Mouse (Mus musculus) mouse trophoblast stem cell (cell line): ENCODE measurements around the gene Mark4.

Experiments used
- in situ Hi-C, 2 experiments: fragments of 300-500 bp; cut with MseI, MboI; formaldehyde crosslinking; loops; 2 replicates in 1 of 2; 3 replicates in 1 of 2; pipeline ENCODE4 v1.15.1; 2025

Gene Mark4

DNA sequence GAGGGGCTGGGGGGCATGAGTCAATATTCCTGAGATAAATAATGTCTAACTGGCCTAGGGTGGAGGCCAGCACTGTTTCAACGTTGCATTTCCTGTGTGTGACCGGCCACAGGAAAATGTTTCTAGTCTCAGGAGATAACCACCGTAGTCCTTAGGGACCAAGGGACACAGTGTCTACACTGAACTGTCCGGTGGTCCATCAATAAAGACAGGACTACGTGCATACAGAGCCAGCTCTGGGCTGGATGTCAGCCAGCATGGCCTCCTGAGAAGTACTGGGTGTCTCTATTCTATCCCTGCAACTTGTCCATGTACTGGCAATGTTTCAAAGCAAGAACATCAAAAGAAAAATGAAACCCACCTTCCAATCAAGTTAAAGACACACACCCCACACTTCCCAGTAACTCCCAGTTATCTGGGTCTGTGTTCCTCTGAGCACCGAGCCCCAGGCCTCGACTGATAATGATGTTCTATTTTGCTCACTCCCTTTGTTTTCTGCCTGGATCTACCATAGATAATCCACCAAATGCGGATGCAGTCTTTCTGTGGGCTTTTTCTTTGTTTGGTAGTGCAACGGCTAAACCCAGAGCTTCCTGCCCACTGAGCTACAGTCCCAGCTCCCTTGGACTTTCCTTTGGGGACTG, 17.1 kb downstream of the Mark4 start:
- in situ Hi-C loops: loop anchor here in 1 of 2 experiments (5.0 kb wide), 1 partner anchor 49 kb away; no protein-coding TSS in a partner anchor

DNA sequence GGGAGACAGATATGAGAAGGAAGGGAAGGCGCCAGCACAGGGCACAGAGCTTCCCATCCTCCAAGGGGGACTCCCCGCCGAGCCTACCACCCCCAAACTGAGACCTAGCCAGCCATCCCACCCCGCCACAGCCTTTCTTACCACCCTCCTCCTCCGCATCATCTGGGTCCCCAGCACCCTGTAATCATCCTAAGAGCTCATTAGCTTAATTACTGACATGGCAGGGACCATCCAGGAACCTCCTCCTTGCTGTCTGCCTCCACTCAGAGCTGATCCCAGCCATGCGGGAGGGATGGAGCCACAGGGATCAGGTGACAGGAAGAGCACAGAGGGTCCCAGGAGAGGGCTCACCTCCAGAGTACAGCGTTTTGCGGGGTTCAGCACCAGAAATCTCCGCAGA, 21.6 kb downstream of the Mark4 start:
- in situ Hi-C loops: no loop called here

DNA sequence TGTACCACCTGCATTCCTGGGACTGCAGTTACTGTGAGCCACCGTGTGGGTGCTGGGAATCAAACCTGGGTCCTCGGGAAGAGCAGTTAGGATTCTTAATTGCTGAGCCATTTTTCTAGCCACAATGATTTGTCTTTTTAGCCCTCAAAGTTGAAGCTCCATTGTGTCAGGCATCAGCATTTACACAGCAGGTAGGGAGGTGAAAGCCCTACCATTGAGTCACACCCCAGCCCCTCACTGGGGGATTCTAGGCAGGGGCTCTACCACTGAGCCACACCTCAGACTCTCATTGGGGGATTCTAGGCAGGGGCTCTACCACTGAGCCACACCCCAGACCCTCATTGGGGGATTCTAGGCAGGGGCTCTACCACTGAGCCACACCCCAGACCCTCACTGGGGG, 22.3 kb downstream of the Mark4 start:
- in situ Hi-C loops: no loop called here

DNA sequence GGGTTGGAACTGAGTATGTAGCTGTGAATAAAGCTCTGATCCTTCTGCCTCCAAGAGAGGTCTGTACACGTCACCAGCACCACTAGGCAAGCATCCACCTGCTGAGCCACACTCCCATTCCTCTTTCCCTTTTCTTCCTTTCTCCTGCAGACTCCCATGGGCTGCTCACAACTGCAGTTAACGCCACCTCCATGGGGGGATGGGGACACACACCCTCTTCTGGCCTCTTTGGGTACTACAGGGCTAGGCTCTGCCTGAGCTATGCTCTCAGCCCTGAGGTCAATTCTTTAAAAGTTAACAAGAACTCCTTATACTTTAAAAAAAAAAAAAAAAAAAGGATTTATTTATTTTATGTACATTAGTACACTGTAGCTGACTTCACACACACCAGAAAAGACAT, 26.1 kb downstream of the Mark4 start:
- in situ Hi-C loops: no loop called here

GRCm38 (mm10) chr7:19430402-19430801, 28.2 kb downstream of the Mark4 start:
- in situ Hi-C loops: no loop called here

DNA sequence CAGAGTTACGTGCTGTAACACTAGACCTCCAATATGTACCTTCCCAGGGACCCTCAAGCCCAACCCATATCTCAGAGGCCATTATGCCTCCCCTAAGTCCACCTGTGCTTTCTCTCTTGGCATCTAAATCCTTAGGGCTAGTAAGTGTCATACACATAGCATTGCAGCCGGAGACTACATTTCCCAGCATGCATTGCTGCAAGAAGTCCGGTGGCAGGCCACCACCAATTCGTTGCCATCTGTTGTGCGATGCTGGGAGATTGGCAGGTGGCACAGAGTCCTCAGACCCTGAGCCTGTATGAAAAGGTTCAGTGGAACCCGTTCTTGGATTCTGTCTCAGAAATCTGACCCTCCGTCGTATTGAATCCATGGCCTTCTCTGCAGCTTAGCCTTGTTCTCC, 28.9 kb downstream of the Mark4 start:
- in situ Hi-C loops: no loop called here

GRCm38 (mm10) chr7:19427999-19428650, 30.5 kb downstream of the Mark4 start:
- in situ Hi-C loops: no loop called here

GRCm38 (mm10) chr7:19426888-19427287, 31.7 kb downstream of the Mark4 start:
- in situ Hi-C loops: no loop called here

GRCm38 (mm10) chr7:19426349-19426748, 32.3 kb downstream of the Mark4 start:
- in situ Hi-C loops: no loop called here

DNA sequence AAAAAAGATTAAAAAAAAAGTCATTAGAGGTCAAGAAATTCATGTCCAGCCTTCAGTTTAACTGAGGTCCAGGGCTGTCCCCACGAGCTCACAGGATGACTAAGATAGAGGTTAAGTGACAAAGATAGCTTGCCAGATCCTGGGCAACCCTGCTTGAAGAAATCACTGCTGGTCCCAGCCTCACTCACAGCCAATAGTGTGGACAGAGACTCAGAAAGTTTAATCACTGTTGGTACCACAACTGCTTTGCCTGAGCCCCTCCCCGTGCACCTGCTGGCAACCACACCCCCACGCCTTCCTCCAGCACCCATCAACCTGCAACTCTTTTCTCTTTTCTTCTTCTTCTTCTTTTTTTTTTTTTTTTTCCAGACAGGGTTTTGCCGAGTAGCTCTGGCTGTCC, 34.6 kb downstream of the Mark4 start:
- in situ Hi-C loops: no loop called here

DNA sequence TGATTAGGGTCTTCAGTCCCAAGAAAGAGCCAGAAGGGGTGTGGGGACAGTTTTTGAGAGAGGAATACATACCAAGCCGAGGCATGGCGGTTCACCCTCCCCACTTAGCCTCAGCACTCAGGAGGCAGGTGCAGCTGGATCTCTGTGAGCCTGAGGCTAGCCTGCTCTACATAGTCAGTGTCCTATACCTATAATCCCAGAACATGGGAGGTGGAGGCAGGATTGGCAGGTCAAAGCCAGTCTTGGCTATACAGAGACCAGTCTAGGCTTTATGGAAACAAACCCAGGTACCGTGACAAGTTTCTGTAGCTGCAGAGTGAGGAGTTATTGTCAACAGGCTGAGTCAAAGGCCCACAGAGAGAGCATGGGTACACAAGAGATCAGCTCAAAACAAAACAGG, 35.5 kb downstream of the Mark4 start:
- in situ Hi-C loops: no loop called here

- in situ Hi-C loops: no loop called here
Measured at GRCm38 (mm10) chr7:19420821-19421636, 37.6 kb downstream of the Mark4 start.

DNA sequence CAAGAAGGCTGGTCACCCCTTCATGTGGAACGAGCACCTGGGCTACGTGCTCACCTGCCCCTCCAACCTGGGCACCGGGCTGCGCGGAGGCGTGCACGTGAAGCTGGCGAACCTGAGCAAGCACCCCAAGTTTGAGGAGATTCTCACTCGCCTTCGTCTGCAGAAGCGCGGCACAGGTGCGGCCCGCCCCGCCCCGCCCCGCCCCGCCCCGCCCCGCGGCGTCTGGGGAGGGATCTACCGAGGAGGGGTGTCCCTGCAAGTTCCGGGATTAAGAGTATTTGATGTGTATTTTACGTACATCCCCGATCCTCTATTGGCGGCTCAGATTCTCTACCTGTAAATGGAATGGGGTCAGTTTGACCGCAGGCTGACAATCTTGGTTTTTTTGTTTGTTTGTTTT, 38.5 kb downstream of the Mark4 start:
- in situ Hi-C loops: no loop called here

GRCm38 (mm10) chr7:19416590-19416989, 42.0 kb downstream of the Mark4 start:
- in situ Hi-C loops: no loop called here

DNA sequence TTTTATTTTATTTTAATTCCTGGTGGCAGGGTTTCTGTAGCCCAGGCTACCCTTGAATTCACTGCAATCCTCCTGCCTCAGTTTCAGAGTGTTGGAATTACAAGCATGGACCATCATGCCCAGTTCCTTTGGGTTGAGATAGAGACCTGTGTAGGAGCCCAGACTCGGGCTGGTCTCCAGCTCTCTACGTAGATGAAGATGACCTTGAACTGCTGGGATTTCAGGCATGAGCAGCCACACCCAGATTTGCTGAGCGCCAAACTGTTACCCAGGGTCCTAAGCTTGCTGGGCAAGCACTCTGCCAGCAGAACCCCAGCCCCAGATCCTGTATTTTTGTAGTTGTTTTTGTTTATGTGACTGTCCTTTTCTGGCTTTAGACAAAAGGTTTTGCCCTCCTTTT, 45.1 kb downstream of the Mark4 start:
- in situ Hi-C loops: no loop called here

DNA sequence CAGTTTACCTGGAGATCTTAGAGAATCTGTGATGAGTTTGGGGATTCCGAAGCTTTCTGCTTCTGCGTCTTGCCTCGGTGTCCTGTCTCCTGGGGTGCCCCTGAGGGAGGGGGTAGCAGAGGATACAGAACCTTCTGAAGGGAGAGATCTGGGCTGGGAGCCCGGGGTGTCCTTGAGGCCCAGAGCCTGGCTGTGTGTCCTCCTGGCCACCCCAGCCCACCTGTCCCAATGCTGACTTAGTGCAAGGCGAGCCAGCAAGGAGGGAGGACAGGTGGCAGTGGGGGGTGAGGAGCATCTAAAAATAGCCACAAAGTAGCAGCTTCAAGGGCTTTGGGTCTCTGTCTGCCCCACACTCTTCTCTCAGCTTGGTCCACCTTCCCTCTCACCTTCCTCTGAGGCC, 46.8 kb downstream of the Mark4 start:
- in situ Hi-C loops: no loop called here

DNA sequence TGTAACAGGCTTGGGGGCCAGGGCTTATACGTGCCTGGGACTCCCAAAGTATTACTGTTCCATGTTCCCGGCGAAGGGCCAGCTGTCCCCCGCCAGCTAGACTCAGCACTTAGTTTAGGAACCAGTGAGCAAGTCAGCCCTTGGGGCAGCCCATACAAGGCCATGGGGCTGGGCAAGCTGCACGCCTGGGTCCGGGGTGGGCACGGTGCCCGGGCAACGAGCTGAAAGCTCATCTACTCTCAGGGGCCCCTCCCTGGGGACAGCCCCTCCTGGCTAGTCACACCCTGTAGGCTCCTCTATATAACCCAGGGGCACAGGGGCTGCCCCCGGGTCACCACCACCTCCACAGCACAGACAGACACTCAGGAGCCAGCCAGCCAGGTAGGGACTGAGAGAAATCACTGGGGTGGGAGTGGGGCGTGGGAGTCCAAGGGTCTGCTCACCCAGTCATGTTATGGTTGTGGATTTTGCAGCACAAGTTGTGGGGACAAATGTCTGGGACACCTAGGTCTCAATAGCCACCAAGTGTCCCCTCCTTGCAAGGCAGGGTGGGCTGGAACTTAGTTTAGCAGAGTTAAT, 47.8 kb downstream of the Mark4 start:
- in situ Hi-C loops: no loop called here

- in situ Hi-C loops: no loop called here
Measured at GRCm38 (mm10) chr7:19409753-19410152, 48.9 kb downstream of the Mark4 start.

- in situ Hi-C loops: no loop called here
Measured at GRCm38 (mm10) chr7:19405417-19405816, 53.2 kb downstream of the Mark4 start.

DNA sequence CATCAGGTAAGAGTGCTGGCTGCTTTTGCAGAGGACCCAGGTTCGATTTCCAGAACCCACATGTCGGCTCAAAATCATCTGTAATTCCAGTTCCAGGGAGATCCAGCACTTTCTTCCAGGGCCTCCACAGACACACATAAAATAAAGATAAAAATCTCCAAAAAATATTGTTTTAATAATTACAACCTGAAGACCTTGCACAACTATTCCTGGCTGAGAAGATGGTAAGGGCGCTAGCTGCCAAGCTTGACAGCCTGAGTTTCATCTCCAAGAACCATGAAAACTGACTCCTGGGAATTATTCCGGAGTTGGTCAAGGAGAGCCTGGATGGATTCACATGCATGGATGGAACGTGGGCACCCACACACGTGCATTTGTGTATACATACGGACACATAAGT, 54.1 kb downstream of the Mark4 start, which contains the start of gene Ckm:
Gene Ckm (plus strand): TSS at position 301 of the 400 bp plus-strand sequence.
- in situ Hi-C loops: no loop called here

GRCm38 (mm10) chr7:19403731-19404296, 54.8 kb downstream of the Mark4 start, which contains the start of gene Klc3:
Gene Klc3, minus strand, starts transcription at chr7:19404104.
- in situ Hi-C loops: no loop called here
